Mouse (Mus musculus) spleen, postnatal 14 days (tissue): ENCODE results near the gene Prkrip1.
A peak's percentile ranks its signal among the peaks of the same experiment; 100 is the strongest.
"Not testable (repeated sequence)": the region's sequence is repeated elsewhere in the genome, so short reads cannot be mapped to it uniquely, and the experiment has no call there.

Experiments
- DNase-seq, 2 experiments: peaks; one replicate each; pipeline ENCODE4 v3.0.0; 2021 to 2022; ENCODE audit warnings: low spot score in 2 of 2

Prkrip1 gene

GRCm38 (mm10) chr5:136211341-136212102 is 12.8 kb upstream of the Prkrip1 start:
- DNase-seq: not testable (repeated sequence)

GRCm38 (mm10) chr5:136210549-136210948 is 11.8 kb upstream of the Prkrip1 start:
- DNase-seq: no peak

- peak in 1 of 2 experiments; percentile 26 for DNase-seq
Observed at GRCm38 (mm10) chr5:136201832-136202231, 3.1 kb upstream of the Prkrip1 start.

GRCm38 (mm10) chr5:136199526-136199925 is 763 bp upstream of the Prkrip1 start:
- DNase-seq: no peak

- no peak for DNase-seq
Observed at GRCm38 (mm10) chr5:136191870-136192269, 6.9 kb downstream of the Prkrip1 start.

- DNase-seq: peak; percentile 26 to 49
Observed at GRCm38 (mm10) chr5:136186723-136187122, 12.0 kb downstream of the Prkrip1 start.

- no peak for DNase-seq
Observed at GRCm38 (mm10) chr5:136183766-136184165, 15.0 kb downstream of the Prkrip1 start.

- no peak for DNase-seq
Observed at GRCm38 (mm10) chr5:136182830-136183229, 15.9 kb downstream of the Prkrip1 start.

- no peak for DNase-seq
Observed at GRCm38 (mm10) chr5:136182049-136182448, 16.7 kb downstream of the Prkrip1 start.

GRCm38 (mm10) chr5:136181197-136181596 is 17.6 kb downstream of the Prkrip1 start:
- no peak for DNase-seq

- no peak for DNase-seq
Observed at GRCm38 (mm10) chr5:136179594-136179993, 19.2 kb downstream of the Prkrip1 start.

GRCm38 (mm10) chr5:136173606-136174463 is 24.9 kb downstream of the Prkrip1 start:
- no peak for DNase-seq

GRCm38 (mm10) chr5:136172939-136173338 is 25.8 kb downstream of the Prkrip1 start:
- DNase-seq: no peak

GRCm38 (mm10) chr5:136171363-136172341 is 27.1 kb downstream of the Prkrip1 start:
- no peak for DNase-seq

GRCm38 (mm10) chr5:136170512-136171362 is 28.0 kb downstream of the Prkrip1 start, which contains the start of gene Orai2:
Orai2 (minus strand) TSS chr5:136170713.
- DNase-seq: peak; percentile 72 to 80

- peak in 1 of 2 experiments; percentile 42 for DNase-seq
Observed at GRCm38 (mm10) chr5:136169626-136170511, 28.9 kb downstream of the Prkrip1 start.

- no peak for DNase-seq
Observed at GRCm38 (mm10) chr5:136168071-136168470, 30.7 kb downstream of the Prkrip1 start.

- DNase-seq: no peak
Observed at GRCm38 (mm10) chr5:136167296-136167695, 31.5 kb downstream of the Prkrip1 start.

GRCm38 (mm10) chr5:136165246-136165645 is 33.5 kb downstream of the Prkrip1 start:
- no peak for DNase-seq
